Mouse (Mus musculus) mesoderm, embryonic 11.5 days (tissue): ENCODE measurements around the gene S100a6.

Source experiments
- DNase-seq: peaks from one replicate; pipeline ENCODE4 v3.0.0-alpha.2; 2012; ENCODE audit warnings: low read depth, low spot score

The S100a6 gene

GRCm38 (mm10) chr3:90600458-90601195 lies 12.1 kb upstream of the S100a6 start:
- DNase-seq = no peak

DNA sequence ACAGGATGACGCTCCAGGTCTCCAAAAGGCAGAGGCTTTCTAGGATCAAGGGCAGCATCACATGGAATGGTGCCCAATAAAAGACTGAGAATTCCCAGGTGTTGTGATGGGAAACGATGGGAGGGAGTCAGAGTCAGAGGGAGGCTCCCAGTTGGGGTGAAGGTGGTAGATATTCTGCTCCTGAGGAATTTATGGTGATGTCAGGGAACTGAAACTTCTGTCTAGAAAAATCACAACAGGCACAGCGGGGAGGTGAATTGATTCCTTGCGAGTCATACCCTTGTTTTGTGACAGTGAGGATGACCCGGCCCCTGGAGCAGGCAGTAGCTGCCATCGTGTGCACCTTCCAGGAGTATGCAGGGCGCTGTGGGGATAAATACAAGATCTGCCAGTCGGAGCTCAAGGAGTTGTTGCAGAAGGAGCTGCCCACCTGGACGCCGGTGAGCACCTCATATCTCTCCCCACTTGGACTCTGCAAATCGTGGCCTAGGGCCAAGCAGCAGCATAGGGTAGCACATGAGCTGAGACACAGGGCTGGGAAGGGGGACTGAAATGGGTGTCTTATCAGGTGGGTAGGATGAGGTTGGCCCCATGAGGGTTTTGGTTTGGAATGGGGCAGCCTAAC lies 11.1 kb upstream of the S100a6 start, which contains the start of gene Gm42674:
Gene Gm42674 (plus strand): TSS at position 419 of the 625 bp plus-strand sequence.
- no peak for DNase-seq

DNA sequence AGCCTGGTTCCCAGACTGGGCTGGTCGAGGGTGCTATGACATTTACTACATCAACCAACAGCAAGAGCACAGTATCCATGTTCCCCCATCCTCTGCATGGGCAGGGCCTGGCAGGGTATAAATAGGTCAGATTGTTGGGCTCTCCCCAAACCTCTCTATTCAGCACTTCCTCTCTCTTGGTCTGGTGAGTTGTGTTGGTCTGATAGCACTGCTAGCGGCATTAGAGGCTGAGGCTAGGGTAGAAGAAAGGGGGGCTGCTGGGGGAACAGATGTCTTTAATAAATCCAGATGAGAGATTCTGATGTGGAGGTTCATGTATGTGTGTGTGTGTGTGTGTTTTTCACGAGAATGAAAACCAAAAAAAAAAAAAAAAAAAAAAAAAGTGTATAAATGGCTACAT lies 9.1 kb upstream of the S100a6 start, which contains the start of gene S100a4:
Gene S100a4 (plus strand): TSS at position 149 of the 400 bp plus-strand sequence.
- no peak for DNase-seq

- no peak for DNase-seq
These were observed 8.3 kb upstream of the S100a6 start for GRCm38 (mm10) chr3:90604416-90604815.

GRCm38 (mm10) chr3:90605049-90605448 lies 7.6 kb upstream of the S100a6 start:
- no peak for DNase-seq

- DNase-seq = no peak
These were observed 6.9 kb upstream of the S100a6 start for GRCm38 (mm10) chr3:90605736-90606135.

DNA sequence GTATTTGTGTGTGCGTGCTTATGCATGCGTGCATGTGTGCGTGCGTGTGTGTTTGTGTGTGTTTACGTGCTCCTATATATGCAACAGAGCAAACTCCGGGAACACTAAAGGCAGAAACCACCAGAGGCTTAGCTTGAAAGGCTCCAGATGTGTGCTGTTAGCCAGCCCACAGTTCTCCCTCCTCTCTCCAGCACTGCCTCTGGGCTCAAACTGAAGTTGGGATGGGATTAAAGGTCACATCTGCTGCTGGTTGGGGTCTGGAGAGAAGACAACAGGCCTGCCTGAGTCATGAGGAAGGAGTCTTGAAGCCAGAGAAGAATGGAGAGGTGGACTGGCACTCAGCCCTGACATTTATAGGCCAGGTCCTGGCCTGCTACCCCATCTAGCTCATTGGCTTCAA lies 6.5 kb upstream of the S100a6 start:
- DNase-seq = peak; percentile 35

DNA sequence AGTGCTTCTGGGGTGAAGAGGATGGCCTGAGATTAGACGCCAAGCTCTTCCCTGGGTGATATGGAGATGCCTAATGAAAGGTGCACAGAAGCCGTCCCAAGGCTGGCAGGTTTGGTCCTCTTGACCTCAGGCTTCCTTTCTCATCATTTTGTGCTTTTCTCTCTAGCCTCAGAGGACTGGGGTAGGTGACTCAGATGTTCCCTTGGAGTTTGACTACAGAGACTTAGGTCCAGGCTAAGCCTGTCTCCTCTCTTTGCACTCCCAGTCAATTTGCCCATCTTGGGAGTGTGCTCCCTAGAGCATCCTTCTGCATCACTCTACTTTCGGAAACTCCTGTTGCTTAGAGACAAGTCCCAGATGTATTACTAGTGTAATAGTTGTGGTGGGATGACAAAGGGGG lies 5.3 kb upstream of the S100a6 start:
- DNase-seq = no peak

GRCm38 (mm10) chr3:90608223-90608622 lies 4.5 kb upstream of the S100a6 start, which contains the start of gene S100a5:
Gene S100a5 (plus strand): TSS chr3:90608523.
- DNase-seq = no peak

- no peak for DNase-seq
These were observed 3.6 kb upstream of the S100a6 start for GRCm38 (mm10) chr3:90609102-90609501.

GRCm38 (mm10) chr3:90611494-90611893 lies 1.2 kb upstream of the S100a6 start:
- DNase-seq = no peak

- no peak for DNase-seq
These were observed 621 bp upstream of the S100a6 start for GRCm38 (mm10) chr3:90612061-90612460.

GRCm38 (mm10) chr3:90613461-90614147 lies 922 bp downstream of the S100a6 start:
- no peak for DNase-seq

GRCm38 (mm10) chr3:90614148-90614530 lies 1.5 kb downstream of the S100a6 start:
- no peak for DNase-seq

GRCm38 (mm10) chr3:90614611-90615251 lies 2.0 kb downstream of the S100a6 start:
- DNase-seq = no peak

GRCm38 (mm10) chr3:90615415-90615814 lies 2.7 kb downstream of the S100a6 start:
- peak; percentile 68 for DNase-seq

DNA sequence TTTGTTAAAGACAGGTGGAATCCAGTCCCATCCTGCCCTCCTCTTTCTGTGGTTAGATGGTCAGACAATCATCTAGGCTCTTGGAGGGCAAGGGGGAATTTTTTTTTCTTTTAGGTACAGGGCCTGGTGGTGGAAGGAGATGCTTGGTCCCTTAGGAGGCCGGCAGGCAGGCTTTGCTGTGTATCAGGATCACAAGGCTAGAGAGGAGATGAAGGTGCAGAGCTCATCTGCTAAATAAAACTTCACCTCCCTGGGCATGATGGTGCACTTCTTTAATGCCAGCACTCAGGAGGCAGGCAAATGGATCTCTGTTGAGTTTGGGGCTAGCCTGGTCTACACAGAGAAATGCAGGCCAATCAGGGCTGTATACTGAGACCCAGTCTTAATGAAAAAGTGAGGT lies 3.2 kb downstream of the S100a6 start:
- no peak for DNase-seq

GRCm38 (mm10) chr3:90617586-90617985 lies 4.9 kb downstream of the S100a6 start:
- DNase-seq = no peak

DNA sequence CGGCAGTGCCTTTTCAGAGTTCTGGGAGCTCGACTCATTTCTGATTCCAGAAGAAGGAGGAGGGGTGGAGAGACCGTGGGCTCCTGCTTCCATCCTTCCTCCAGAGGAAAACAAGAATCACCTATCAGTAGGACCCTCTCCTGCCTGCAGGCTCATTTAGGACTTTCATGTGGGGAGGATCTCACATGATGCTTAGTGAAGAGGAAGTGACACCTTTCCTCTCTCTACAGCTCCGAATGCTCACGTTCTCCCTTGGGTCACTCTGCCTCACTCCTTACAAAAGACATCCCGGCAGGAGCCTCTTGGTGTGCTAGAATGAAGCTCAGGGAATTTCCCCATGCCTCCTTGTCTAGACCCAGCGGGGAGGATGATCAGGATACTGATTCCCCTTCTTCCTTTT lies 8.9 kb downstream of the S100a6 start:
- DNase-seq = no peak

GRCm38 (mm10) chr3:90623435-90624071 lies 10.9 kb downstream of the S100a6 start:
- peak; percentile 69 for DNase-seq

- DNase-seq = no peak
These were observed 12.8 kb downstream of the S100a6 start for GRCm38 (mm10) chr3:90625496-90625895.
